Mouse (Mus musculus): ENCODE measurements at regions not wholly inside any gene's neighbourhood (a gene's known extent, or its start where the extent isn't known, plus 50 kb on each side); places are given as distances from the start of the nearest gene placed in this dataset.

GRCm38 (mm10) chr10:116649287-116649686 is 68.0 kb upstream of the Cnot2 start:
- Histone ChIP-seq H3K4me1 (ENCODE audit: control insufficient read depth, insufficient read depth) (no peaks in the 10 kb centered on the region), H3K27me3 (ENCODE audit: control insufficient read depth, insufficient read depth, low read length) (no peaks in the 10 kb centered on the region), H3K27ac (ENCODE audit: low read depth) (no peak overlapping the region), H3K4me2 (ENCODE audit: low read depth, low read length) (no peak overlapping the region), H3K36me3 (replicated peaks; ENCODE audit: control insufficient read depth, insufficient read depth, low read length) (no peaks in the 10 kb centered on the region), H3K9ac (replicated peaks; ENCODE audit: low read depth, low read length) (no peak overlapping the region), H3K9me3 (replicated peaks; ENCODE audit: control insufficient read depth, low read length) (no peaks in the 10 kb centered on the region), H3K4me3 (ENCODE audit: low read depth, low read length) (no peak overlapping the region)
- ATAC-seq (ENCODE audit: insufficient read depth, low read depth) (no peak), DNase-seq (ENCODE audit: low spot score) (no peak)
- WGBS, result 81% methylated on average over 3 of the region's 3 CpGs
- TF ChIP-seq EP300 (IDR thresholded peaks at IDR 0.05; ENCODE audit: low read depth), result no peak
- no peak for TF ChIP-seq CTCF (IDR thresholded peaks at IDR 0.05; ENCODE audit: low read depth)

- Histone ChIP-seq H3K27me3 (ENCODE audit: control insufficient read depth, insufficient read depth, low read length) (no peaks in the 10 kb centered on the region), H3K36me3 (replicated peaks; ENCODE audit: control insufficient read depth, insufficient read depth, low read length) (no peaks in the 10 kb centered on the region), H3K4me2 (ENCODE audit: low read depth, low read length) (no peak overlapping the region), H3K4me3 (ENCODE audit: low read depth, low read length) (no peak overlapping the region), H3K9ac (replicated peaks; ENCODE audit: low read depth, low read length) (no peak overlapping the region), H3K9me3 (replicated peaks; ENCODE audit: control insufficient read depth, low read length) (no peaks in the 10 kb centered on the region), H3K4me1 (ENCODE audit: control insufficient read depth, insufficient read depth) (no peaks in the 10 kb centered on the region), H3K27ac (ENCODE audit: low read depth) (no peak overlapping the region)
- no peak for TF ChIP-seq CTCF (IDR thresholded peaks at IDR 0.05; ENCODE audit: low read depth)
- no peak for TF ChIP-seq EP300 (IDR thresholded peaks at IDR 0.05; ENCODE audit: low read depth)
- ATAC-seq (ENCODE audit: insufficient read depth, low read depth) (no peak), DNase-seq (ENCODE audit: low spot score) (no peak)
- WGBS, result 83% methylated on average over 7 of the region's 7 CpGs
Measured at GRCm38 (mm10) chr10:116646035-116646434, 64.7 kb upstream of the Cnot2 start.

- whole genome bisulfite sequencing, result 70% methylated on average over 7 of the region's 7 CpGs
Measured at GRCm38 (mm10) chr10:116645631-116646030, 64.3 kb upstream of the Cnot2 start.

GRCm38 (mm10) chr10:116645108-116645507 is 63.8 kb upstream of the Cnot2 start:
- Histone ChIP-seq H3K9ac (replicated peaks; ENCODE audit: low read depth, low read length) (no peak overlapping the region), H3K4me3 (ENCODE audit: low read depth, low read length) (no peak overlapping the region), H3K27me3 (ENCODE audit: control insufficient read depth, insufficient read depth, low read length) (no peaks in the 10 kb centered on the region), H3K9me3 (replicated peaks; ENCODE audit: control insufficient read depth, low read length) (no peaks in the 10 kb centered on the region), H3K4me1 (ENCODE audit: control insufficient read depth, insufficient read depth) (no peaks in the 10 kb centered on the region), H3K4me2 (ENCODE audit: low read depth, low read length) (no peak overlapping the region), H3K36me3 (replicated peaks; ENCODE audit: control insufficient read depth, insufficient read depth, low read length) (no peaks in the 10 kb centered on the region), H3K27ac (ENCODE audit: low read depth) (no peak overlapping the region)
- 79% methylated on average over 9 of the region's 9 CpGs for WGBS
- DNase-seq (ENCODE audit: low spot score), result no peak
- no peak for ATAC-seq (ENCODE audit: insufficient read depth, low read depth)
- TF ChIP-seq EP300 (IDR thresholded peaks at IDR 0.05; ENCODE audit: low read depth) (no peak), CTCF (IDR thresholded peaks at IDR 0.05; ENCODE audit: low read depth) (no peak)

More at GRCm38 (mm10) chr10:116645631-116646030, 64.3 kb upstream of the Cnot2 start:
- no peak for ATAC-seq (ENCODE audit: insufficient read depth, low read depth)
- Histone ChIP-seq H3K4me3 (ENCODE audit: low read depth, low read length) (no peak overlapping the region), H3K9ac (replicated peaks; ENCODE audit: low read depth, low read length) (no peak overlapping the region), H3K4me1 (ENCODE audit: control insufficient read depth, insufficient read depth) (no peaks in the 10 kb centered on the region), H3K36me3 (replicated peaks; ENCODE audit: control insufficient read depth, insufficient read depth, low read length) (no peaks in the 10 kb centered on the region), H3K4me2 (ENCODE audit: low read depth, low read length) (no peak overlapping the region), H3K27me3 (ENCODE audit: control insufficient read depth, insufficient read depth, low read length) (no peaks in the 10 kb centered on the region), H3K27ac (ENCODE audit: low read depth) (no peak overlapping the region), H3K9me3 (replicated peaks; ENCODE audit: control insufficient read depth, low read length) (no peaks in the 10 kb centered on the region)
- TF ChIP-seq EP300 (IDR thresholded peaks at IDR 0.05; ENCODE audit: low read depth) (no peak), CTCF (IDR thresholded peaks at IDR 0.05; ENCODE audit: low read depth) (no peak)
- no peak for DNase-seq (ENCODE audit: low spot score)

All from heart, postnatal 0 days (tissue).